In the genomic region with DNA sequence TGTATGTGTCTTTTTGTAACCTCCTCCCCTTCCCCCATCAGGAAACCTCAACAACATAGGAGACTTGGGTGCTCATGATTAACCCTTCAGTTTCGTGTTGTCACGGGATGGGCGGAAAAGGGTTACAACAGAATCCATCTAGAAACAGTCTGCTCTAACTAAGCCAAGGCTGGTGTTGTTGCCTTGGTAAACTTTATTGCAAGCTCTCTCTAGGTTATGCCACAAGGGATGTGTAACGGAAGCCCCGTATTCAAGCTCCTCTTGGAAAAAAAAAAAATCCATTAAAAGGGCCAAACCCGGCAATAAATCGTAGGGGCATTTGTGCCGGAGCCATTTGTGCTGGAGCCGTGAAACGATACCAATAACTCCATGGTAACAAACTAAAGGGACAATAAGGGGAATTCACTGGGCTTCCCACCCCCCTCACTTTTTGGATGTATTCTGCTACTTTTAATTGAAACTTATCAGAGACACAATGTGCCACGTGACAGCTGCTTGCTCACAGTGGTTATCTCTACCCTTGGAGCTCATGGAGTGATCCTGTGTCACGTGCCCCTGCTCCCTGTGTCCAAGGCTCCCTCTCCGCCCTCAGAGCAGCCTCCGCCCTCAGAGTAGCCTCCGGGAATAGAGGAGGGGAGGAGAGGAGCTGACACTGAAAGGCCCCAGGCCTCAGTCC, we compare ENCODE assay signal across 8 mouse cellular contexts. TPM values are rescaled to one million over a fixed set of nuclear protein-coding genes. Genes with fewer than 3 reads are reported as not detected.
DNase-seq lines count a peak whose midpoint lies in the region; TF ChIP-seq lines count a peak whose summit lies in the region.

No protein-coding gene starts in this region.

- H3K27me3 ChIP-seq in E14TG2a.4 (ENCODE audit: insufficient read depth, low read length) (no peaks in the 10 kb centered on the region), myocyte (ENCODE audit: control insufficient read depth, insufficient read depth, insufficient read length) (no peaks in the 10 kb centered on the region)
- H3K27me3 ChIP-seq in kidney, adult 2 months (replicated peaks; ENCODE audit: control insufficient read depth, insufficient read depth, low read length): no peaks in the 10 kb centered on the region

- H3K79me2 ChIP-seq in myocyte (ENCODE audit: control insufficient read depth, insufficient read depth): no peaks in the 10 kb centered on the region

- H3K4me3 ChIP-seq in E14TG2a.4 (replicated peaks; ENCODE audit: low read length): peak overlapping the region; percentile 37; the same call in 1 of the 2 replicates
- H3K4me3 ChIP-seq in kidney, adult 2 months (ENCODE audit: insufficient read depth, low read depth, low read length): no peak overlapping the region
- no peak overlapping the region for H3K4me3 ChIP-seq in myocyte

- peaks cover 64% of the 10 kb centered on the region for H3K4me1 ChIP-seq in E14TG2a.4 (replicated peaks; ENCODE audit: low read depth, low read length)
- no peaks in the 10 kb centered on the region for H3K4me1 ChIP-seq in kidney, adult 2 months (ENCODE audit: control insufficient read depth, insufficient read depth, low read length)

- peak; percentile 72 for DNase-seq in adrenal gland, postnatal 10 days
- peak; percentile 54 to 71 for DNase-seq in heart, adult 9 months (ENCODE audit: low spot score in 2 of 2)
- DNase-seq in kidney, adult 2 months: peak; percentile 59
- no peak for DNase-seq in right cerebral cortex, postnatal 25 days
- no peak for DNase-seq in thymus, postnatal 25 days
- DNase-seq in cerebellum, postnatal 10 days: no peak

- H3K9me3 ChIP-seq in E14TG2a.4 (ENCODE audit: low read length): no peaks in the 10 kb centered on the region

- H3ac ChIP-seq in myocyte (ENCODE audit: control insufficient read depth, insufficient read length): no peak overlapping the region

- TF ChIP-seq CTCF in E14TG2a.4 (conservative IDR thresholded peaks at IDR 0.05; ENCODE audit: low read length): no peak
- TF ChIP-seq CTCF in kidney, adult 2 months (conservative IDR thresholded peaks at IDR 0.05; ENCODE audit: insufficient read depth, insufficient read length, low read depth, low read length): no peak

- H3K27ac ChIP-seq in kidney, adult 2 months (ENCODE audit: insufficient read depth, low read depth, low read length): no peak overlapping the region

- H3K4me2 ChIP-seq in myocyte (ENCODE audit: low read depth): no peak overlapping the region

- no peak for TF ChIP-seq POLR2A in kidney, adult 2 months (IDR thresholded peaks at IDR 0.05; ENCODE audit: low read depth, low read length)
- TF ChIP-seq POLR2A in myocyte (IDR thresholded peaks at IDR 0.05; ENCODE audit: insufficient read length, low read depth): no peak

- H3K36me3 ChIP-seq in E14TG2a.4 (ENCODE audit: insufficient read depth, low read length): no peaks in the 10 kb centered on the region
- H3K36me3 ChIP-seq in kidney, adult 2 months (ENCODE audit: control insufficient read depth, insufficient read depth, low read length): no peaks in the 10 kb centered on the region
- H3K36me3 ChIP-seq in myocyte (ENCODE audit: control insufficient read depth, insufficient read depth): no peaks in the 10 kb centered on the region

- WGBS in kidney, adult 2 months: 48% methylated on average over 15 of the region's 15 CpGs

TF ChIP-seq in myocyte, 11 proteins besides CTCF, POLR2A, EP300 and RAD21:
- TF ChIP-seq MYOD1 (IDR thresholded peaks at IDR 0.05; ENCODE audit: control insufficient read depth in 1 of 3, insufficient read length in 2 of 3, low read depth in 2 of 3) (peak in 1 of 3 experiments; percentile 50), TCF3 (IDR thresholded peaks at IDR 0.05; ENCODE audit: insufficient read length, low read depth) (no peak), MYOG (IDR thresholded peaks at IDR 0.05; ENCODE audit: control insufficient read depth in 1 of 3, insufficient read depth in 1 of 3, insufficient read length in 2 of 3, low read depth in 2 of 3) (peak in 1 of 3 experiments; percentile 62), USF1 (IDR thresholded peaks at IDR 0.05; ENCODE audit: low read depth) (peak; percentile 62), E2F4 (IDR thresholded peaks at IDR 0.05; ENCODE audit: insufficient read depth) (no peak)
TF ChIP-seq in myocyte: peak in this region for 3.

RNA-seq across cellular contexts. Expression of a gene that starts 34.3 kb away (rescaled TPM):
- total RNA-seq in adrenal gland, postnatal 10 days (2021): not detected
- not detected in 2 replicates for polyA plus RNA-seq in kidney, adult 2 months (2012; rRNA removed)
- not detected for polyA plus RNA-seq in myocyte (2012; fragmentation: generic; extraction: Trizol)

Comparison
In these comparisons a context has a peak if more than half of its experiments do, and no peak if none do; other contexts are left out.
1. DNase-seq: peak in adrenal gland, postnatal 10 days (single experiment), heart, adult 9 months (2 of 2) and kidney, adult 2 months (single experiment); none in right cerebral cortex, postnatal 25 days (single experiment), thymus, postnatal 25 days (single experiment) and cerebellum, postnatal 10 days (0 of 2).